Mouse (Mus musculus) ES-E14 (cell line): ENCODE measurements around the gene Ube2j1. TPM values are rescaled to one million over a fixed set of nuclear protein-coding genes. Genes with fewer than 3 reads are reported as not detected.

ENCODE experiments used
- DNase-seq: peaks from one replicate; pipeline ENCODE4 v3.0.0-alpha.2; 2013; ENCODE audit warnings: low read depth, low spot score
- H3K27ac ChIP-seq: 2 replicates; pipeline ENCODE4 v1.5.1; 2012; ENCODE audit warnings: low read depth, mild to moderate bottlenecking, low read length, moderate library complexity, mixed read lengths; ENCODE audit not compliant: poor library complexity, insufficient read depth, severe bottlenecking
- H3K36me3 ChIP-seq: 2 replicates; pipeline ENCODE4 v1.6.1; 2012; ENCODE audit warnings: mild to moderate bottlenecking, low read length, moderate library complexity, mixed read lengths; ENCODE audit not compliant: control insufficient read depth, poor library complexity, insufficient read depth, severe bottlenecking
- H3K4me1 ChIP-seq, 2 experiments: fragments of 150-350 bp in 1 of 2; sonication (generic) in 1 of 2; 2 replicates each; pipeline ENCODE4 v1.6.1; 2012; ENCODE audit warnings: low read length in 2 of 2, mild to moderate bottlenecking in 1 of 2, mixed read lengths in 1 of 2; ENCODE audit not compliant: control insufficient read depth in 2 of 2, insufficient read depth in 2 of 2, poor library complexity in 1 of 2
- H3K4me3 ChIP-seq, 2 experiments: fragments of 150-350 bp in 1 of 2; sonication (generic) in 1 of 2; 2 replicates each; pipeline ENCODE4 v1.5.1; 2012; ENCODE audit warnings: low read length in 2 of 2, low read depth in 1 of 2, mild to moderate bottlenecking in 1 of 2, mixed read lengths in 1 of 2; ENCODE audit not compliant: insufficient read depth in 1 of 2, poor library complexity in 1 of 2, severe bottlenecking in 1 of 2
- H3K9ac ChIP-seq: 2 replicates; pipeline ENCODE4 v1.6.1; 2012; ENCODE audit warnings: low read depth, mild to moderate bottlenecking, low read length, mixed read lengths; ENCODE audit not compliant: poor library complexity, insufficient read depth, severe bottlenecking
- H3K9me3 ChIP-seq: fragments of 150-350 bp; sonication (generic); 2 replicates; pipeline ENCODE4 v1.6.1; 2012; ENCODE audit warnings: low read depth, mild to moderate bottlenecking, low read length; ENCODE audit not compliant: control insufficient read depth, insufficient read depth
- CHD2 ChIP-seq: IDR thresholded peaks from 2 replicates; pipeline ENCODE4 v1.6.1; 2014; ENCODE audit warnings: mild to moderate bottlenecking, low read depth, low read length, inconsistent platforms
- HCFC1 ChIP-seq: IDR thresholded peaks from 2 replicates; pipeline ENCODE4 v1.6.1; 2012; ENCODE audit warnings: low read length, inconsistent platforms, borderline replicate concordance; ENCODE audit not compliant: insufficient read depth
- MAFK ChIP-seq: IDR thresholded peaks from 2 replicates; pipeline ENCODE4 v1.6.1; 2014; ENCODE audit warnings: mild to moderate bottlenecking, low read depth, low read length, inconsistent platforms; ENCODE audit not compliant: insufficient read depth
- ZC3H11A ChIP-seq: IDR thresholded peaks from 2 replicates; pipeline ENCODE4 v1.6.1; 2012; ENCODE audit warnings: low read depth, mild to moderate bottlenecking, inconsistent platforms, low read length, borderline replicate concordance
- ZNF384 ChIP-seq: IDR thresholded peaks from 2 replicates; pipeline ENCODE4 v1.6.1; 2012; ENCODE audit warnings: low read depth, low read length, inconsistent platforms
- in situ Hi-C, 2 experiments: fragments of 600-800 bp; cut with MboI; formaldehyde crosslinking; loops; one replicate each; pipeline ENCODE4 v1.15.1; 2025; ENCODE audit warnings: low sequenced_read_pairs in 2 of 2, inconsistent platforms in 1 of 2; ENCODE audit not compliant: unreplicated experiment in 2 of 2
- total RNA-seq: library from RNA; depleted of rRNA; stranded (reverse); fragments of 300-350 nt; gene quantifications from 2 replicates; pipeline ENCODE4 v1.2.3, GENCODE M21; 2012

Ube2j1 gene
- total RNA-seq, 1 experiment = 15.3 TPM

GRCm38 (mm10) chr4:33074851-33075250 is 43.6 kb downstream of the Ube2j1 start:
- no peak for TF ChIP-seq HCFC1
- no peak for TF ChIP-seq MAFK
- no peak for TF ChIP-seq ZC3H11A
- TF ChIP-seq CHD2 = no peak
- TF ChIP-seq ZNF384 = no peak
- Histone ChIP-seq H3K36me3 (no peaks in the 10 kb centered on the region), H3K9ac (no peak overlapping the region), H3K9me3 (no peaks in the 10 kb centered on the region), H3K27ac (no peak overlapping the region), H3K4me1 (peaks cover 0 to 2% of the 10 kb centered on the region in 2 experiments; a peak in 1 of 4 replicates), H3K4me3 (no peak overlapping the region)
- in situ Hi-C loops = no loop called here
- no peak for DNase-seq

DNA sequence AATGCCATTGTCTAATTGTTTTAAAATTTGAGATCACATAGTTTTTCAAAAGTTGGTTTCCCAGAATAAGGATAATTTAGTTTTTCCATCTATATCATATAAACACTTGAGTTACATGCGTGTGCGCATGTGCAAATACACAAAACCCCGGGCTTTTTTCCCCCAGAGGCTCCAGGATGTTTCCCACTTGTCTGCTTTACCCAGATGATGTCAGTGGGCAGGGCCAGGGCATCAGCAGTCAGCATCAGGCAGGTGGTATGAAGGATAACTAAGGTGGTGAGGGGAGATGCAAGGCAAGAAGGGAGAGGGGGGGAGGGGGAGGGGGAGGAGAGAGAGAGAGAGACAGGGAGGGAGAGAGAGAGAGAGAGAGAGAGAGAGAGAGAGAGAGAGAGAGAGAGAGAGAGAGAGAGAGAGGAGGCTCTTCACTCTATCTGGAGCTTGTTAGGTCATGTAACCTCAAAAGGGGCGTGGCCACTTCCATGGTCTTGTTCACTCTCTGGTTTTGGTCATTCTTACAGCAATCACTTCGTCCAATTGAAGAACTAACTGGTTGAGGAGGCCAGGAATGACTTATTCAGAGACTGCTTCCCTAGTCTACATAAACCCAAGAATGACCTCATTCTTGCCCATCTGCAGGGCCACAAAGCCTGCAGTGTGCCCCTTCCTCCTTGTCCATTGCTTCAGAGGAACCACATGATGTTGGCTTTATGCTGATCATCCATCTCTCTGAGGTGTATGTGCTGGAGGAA is 44.7 kb downstream of the Ube2j1 start:
- TF ChIP-seq MAFK = no peak
- no peak for TF ChIP-seq ZC3H11A
- TF ChIP-seq CHD2 = no peak
- no peak for TF ChIP-seq ZNF384
- TF ChIP-seq HCFC1 = no peak
- peaks cover 0 to 2% of the 10 kb centered on the region in 2 experiments; a peak in 1 of 4 replicates for H3K4me1 ChIP-seq

GRCm38 (mm10) chr4:33077161-33077560 is 45.9 kb downstream of the Ube2j1 start:
- no peak for TF ChIP-seq HCFC1
- TF ChIP-seq ZNF384 = no peak
- TF ChIP-seq ZC3H11A = no peak
- no peak for TF ChIP-seq CHD2
- TF ChIP-seq MAFK = no peak
- no peak overlapping the region for H3K9ac ChIP-seq
- H3K36me3 ChIP-seq = no peaks in the 10 kb centered on the region
- DNase-seq = no peak
- no peak overlapping the region for H3K4me3 ChIP-seq
- no peak overlapping the region for H3K27ac ChIP-seq
- H3K9me3 ChIP-seq = no peaks in the 10 kb centered on the region
- H3K4me1 ChIP-seq = peaks cover 0 to 2% of the 10 kb centered on the region in 2 experiments; a peak in 1 of 4 replicates
- in situ Hi-C loops = no loop called here

More for the DNA sequence above, 44.7 kb downstream of the Ube2j1 start:
- H3K36me3 ChIP-seq = no peaks in the 10 kb centered on the region
- no peaks in the 10 kb centered on the region for H3K9me3 ChIP-seq
- H3K9ac ChIP-seq = no peak overlapping the region
- DNase-seq = no peak
- in situ Hi-C loops = no loop called here
- no peak overlapping the region for H3K27ac ChIP-seq
- no peak overlapping the region for H3K4me3 ChIP-seq

DNA sequence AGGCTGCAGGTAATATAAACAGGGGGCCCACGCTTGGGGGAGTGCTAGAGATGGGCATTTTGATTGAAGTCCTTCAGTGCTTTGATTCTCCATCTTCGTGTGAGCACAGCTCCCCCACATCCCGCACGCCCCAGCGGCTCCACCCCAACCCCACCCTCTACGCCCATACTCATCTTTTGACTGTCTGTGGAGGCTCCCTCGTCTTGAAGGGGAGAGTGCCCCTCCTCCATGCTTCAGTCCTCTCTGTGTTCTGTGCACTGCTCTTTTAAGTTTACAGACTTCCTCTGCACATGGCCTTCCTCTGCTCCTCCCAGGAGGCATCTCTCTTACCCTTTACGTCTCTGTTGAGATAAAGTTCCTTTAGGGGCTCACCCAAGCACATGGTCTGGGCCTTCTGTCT is 46.5 kb downstream of the Ube2j1 start:
- H3K27ac ChIP-seq = no peak overlapping the region
- H3K36me3 ChIP-seq = no peaks in the 10 kb centered on the region
- DNase-seq = no peak
- peaks cover 0 to 2% of the 10 kb centered on the region in 2 experiments; a peak in 1 of 4 replicates for H3K4me1 ChIP-seq
- no peaks in the 10 kb centered on the region for H3K9me3 ChIP-seq
- H3K9ac ChIP-seq = no peak overlapping the region
- in situ Hi-C loops = no loop called here
- no peak for TF ChIP-seq MAFK
- no peak for TF ChIP-seq CHD2
- TF ChIP-seq ZNF384 = no peak
- H3K4me3 ChIP-seq = no peak overlapping the region

DNA sequence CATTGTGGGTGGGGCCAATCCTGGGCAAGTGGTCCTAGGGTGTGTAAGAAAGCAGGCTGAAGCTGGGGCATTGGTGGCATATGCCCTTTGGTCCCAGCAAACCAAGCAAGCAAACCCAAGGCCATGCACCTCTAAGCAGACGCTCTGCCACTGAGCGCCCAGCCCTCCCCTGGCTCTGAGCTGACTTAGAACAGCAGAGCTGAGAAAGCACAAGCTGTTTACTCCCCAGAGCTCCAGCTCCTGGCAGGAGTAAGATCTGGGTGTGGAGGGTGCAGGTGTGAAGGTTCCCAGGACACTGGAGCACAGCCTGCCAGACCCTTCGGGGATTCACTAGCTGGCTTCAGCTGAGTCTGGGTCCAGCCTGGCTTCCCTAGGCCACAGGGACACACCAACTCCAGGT is 47.3 kb downstream of the Ube2j1 start:
- H3K36me3 ChIP-seq = no peaks in the 10 kb centered on the region
- H3K9me3 ChIP-seq = no peaks in the 10 kb centered on the region
- DNase-seq = no peak
- no peak overlapping the region for H3K27ac ChIP-seq
- no peaks in the 10 kb centered on the region for H3K4me1 ChIP-seq
- TF ChIP-seq CHD2 (no peak), ZNF384 (no peak), MAFK (no peak), ZC3H11A (no peak), HCFC1 (no peak)
- in situ Hi-C loops = no loop called here
- H3K9ac ChIP-seq = no peak overlapping the region
- H3K4me3 ChIP-seq = no peak overlapping the region
